Mouse (Mus musculus) megakaryocyte, adult 5-6 weeks (primary cell): ENCODE data around the gene Ralgps2. TPM values are rescaled to one million over a fixed set of nuclear protein-coding genes. Genes with fewer than 3 reads are reported as not detected.

ENCODE experiments used
- ATAC-seq: 2 replicates; pipeline ENCODE4 v1.8.0; 2016; ENCODE audit warnings: mild to moderate bottlenecking, inconsistent platforms; ENCODE audit not compliant: poor library complexity, severe bottlenecking
- total RNA-seq, 2 experiments: library from RNA; stranded (forward) in 1 of 2; stranded (reverse) in 1 of 2; fragments of 153-499, 151-499 nt in 1 of 2; fragments of 221-1000, 200-1000 nt in 1 of 2; gene quantifications; 2 replicates each; pipeline versions ENCODE4 v1.2.3 to v1.2.4; 2015 to 2017

Ralgps2 gene
- total RNA-seq, 2 experiments from 2014 or later = 6.0 to 8.9 TPM

DNA sequence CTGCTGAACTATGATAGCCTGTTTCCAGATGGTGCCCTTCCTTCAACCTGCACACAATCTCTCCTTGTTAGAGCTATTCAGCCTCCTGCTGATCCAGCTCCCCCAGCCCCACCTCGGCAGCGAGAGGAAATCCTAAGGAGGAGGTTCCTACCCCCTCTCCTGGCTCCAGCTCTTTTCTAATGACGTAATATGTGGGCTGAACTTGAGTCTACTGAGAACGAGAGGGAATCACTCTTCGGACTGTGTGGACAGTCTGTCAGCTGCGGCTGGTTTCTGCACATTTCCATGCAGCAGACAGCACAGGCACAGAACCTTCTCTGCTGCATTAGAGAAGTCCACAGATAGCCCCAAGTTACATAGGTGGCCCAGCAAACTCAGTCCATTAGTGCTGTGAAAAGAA lies 100.7 kb downstream of the Ralgps2 start:
- ATAC-seq = no peak

DNA sequence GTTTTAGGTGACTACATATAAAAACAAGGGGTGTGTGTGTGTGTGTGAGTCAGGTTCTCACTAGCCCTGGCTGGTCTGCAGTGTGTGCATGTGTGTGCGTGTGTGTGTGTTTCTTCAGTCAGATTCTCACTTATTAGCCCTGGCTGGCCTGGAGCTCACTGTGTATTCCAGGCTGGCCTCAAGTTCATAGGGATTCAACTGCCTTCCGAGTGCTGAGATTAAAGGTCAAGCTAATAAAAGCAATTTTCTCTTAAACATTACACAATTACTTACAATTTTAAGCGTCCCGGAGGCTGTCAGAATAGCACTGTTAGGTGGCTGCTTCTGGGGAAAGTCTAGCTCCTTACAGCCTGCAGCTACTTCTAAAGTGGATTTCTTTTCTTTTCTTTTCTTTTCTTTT lies 101.2 kb downstream of the Ralgps2 start, which contains the start of gene Angptl1:
Gene Angptl1, plus strand, starts transcription at position 386 of the 400 bp plus-strand sequence.
- no peak for ATAC-seq

DNA sequence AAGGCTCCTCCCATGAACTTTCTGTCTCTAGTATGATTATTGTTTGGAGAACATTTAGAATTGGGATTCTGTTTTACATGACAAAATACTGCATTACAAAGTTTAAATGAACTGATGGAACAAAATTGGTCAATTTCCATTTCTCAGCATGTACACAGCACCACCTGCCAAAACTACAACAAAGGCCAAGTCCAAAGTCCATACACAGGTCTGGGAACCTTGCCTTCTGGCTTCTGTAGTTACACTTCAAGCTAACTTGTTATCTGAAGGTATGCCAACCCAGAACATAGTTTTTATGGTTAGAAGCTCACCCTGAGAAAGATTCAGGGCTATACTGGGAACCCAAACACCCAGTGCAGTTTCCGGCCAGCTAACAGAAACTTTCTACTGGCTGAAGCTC lies 120.2 kb downstream of the Ralgps2 start:
- no peak for ATAC-seq

DNA sequence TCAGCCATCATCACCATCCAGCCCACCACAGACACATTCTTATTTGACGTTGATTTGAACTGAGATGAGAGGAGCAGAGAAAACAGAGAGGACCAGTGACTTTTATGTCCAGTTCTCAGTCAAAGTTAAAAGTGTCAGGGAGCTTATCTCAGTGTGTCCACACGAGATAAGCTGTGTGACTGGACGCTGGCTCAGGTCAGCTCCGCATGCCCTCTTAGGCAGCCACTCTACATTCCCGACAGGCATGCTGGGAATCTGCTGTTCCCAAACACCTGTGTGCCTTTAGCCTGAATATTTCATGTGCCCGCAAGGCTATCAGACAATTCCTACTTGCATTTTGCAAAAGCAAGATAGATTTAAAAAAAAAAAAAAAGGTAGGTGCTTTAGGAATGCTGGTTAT lies 125.9 kb downstream of the Ralgps2 start:
- ATAC-seq = no peak

DNA sequence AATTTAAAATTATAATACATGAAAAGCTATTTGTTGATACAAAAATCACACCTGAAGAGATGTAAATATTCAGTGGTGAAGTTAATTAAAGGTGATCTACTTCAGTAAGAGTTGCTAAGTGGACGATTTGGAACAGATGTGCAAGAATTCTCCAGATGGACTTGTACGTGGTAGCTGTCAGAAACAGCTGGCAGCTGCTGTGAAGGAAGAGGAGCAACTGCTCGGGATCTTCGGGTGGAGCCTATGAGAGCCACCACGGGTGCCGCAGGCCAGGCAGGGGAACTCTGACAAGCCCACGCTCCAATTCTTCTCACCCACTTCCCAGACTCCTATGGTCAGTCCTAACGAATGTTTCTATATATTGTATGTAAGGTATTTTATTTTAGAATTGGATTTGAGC lies 126.7 kb downstream of the Ralgps2 start:
- ATAC-seq = no peak

DNA sequence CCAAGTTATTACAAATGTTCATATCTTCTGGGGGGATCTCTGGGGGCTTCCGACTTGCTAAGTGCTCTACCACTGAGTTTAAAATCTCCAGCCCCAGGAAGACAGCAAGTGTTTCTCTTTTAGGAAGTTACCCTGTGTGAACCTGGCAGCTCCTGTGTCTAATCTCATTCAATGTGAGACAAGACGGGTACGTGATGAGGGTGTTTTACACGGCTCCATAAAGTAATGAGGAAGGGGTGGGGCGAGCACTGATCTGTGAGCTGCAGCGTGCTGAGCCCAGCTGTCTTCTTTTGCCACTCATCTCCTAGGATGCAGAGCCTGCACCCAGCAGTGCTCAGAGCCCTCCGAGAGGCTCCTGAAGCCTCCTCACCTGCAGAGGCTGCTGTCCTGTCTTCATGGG lies 127.5 kb downstream of the Ralgps2 start:
- ATAC-seq = no peak

DNA sequence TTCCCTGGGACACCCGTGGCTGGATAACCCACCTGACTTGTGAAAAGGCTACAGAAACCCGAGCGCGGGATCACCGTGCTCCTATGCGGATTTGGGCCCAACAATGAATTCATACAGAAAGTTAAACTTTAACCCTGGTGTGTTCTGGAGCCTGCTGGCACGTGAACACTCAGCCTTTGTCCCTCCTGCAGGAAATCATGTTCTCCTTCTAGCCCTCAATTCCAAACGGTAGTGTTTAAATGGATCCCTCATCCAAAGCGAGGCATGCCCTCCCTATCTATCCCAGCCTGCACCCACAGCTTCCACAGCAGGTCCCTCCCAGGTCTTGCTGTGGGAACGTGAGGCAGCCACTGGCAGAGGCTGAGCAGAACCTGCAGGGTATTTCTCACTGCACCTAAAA lies 131.1 kb downstream of the Ralgps2 start:
- no peak for ATAC-seq

DNA sequence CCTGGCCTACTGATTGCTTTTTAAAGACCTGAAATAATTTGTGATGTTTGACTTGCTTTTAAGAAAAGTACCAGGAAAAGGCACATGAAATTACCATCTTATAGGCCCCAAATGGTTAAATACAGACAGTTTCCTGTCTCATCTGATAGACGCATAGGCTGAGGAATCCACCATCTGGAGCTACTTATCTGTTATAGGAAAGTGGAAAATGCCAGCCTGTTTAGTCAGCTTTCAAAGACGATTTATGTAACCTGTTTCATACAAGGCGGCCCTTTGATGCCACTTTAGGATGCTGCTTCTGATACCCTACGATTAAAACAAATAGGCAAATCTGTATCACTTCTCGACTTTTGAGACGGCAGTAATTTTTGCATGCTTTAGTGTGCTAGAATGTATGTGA lies 138.2 kb downstream of the Ralgps2 start:
- ATAC-seq = no peak

DNA sequence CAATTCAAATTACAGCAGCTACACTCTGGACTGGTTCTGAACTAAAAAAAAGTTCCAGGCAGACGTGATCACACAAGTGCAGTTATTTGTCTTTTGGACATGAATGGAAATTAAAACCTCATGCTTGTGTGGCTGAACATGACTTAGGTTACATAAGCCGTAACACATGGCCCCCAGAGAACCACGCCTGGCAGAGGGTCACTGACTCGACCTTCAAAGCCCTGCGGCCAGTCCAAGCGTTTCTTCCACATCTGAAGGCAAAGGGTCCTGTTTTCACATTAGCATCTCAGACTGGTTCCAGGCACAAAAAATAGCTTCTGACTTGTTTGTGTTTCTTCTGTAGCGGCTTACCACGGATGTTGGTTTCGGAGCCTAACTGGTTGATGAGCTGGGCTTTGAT lies 143.2 kb downstream of the Ralgps2 start:
- ATAC-seq = no peak

DNA sequence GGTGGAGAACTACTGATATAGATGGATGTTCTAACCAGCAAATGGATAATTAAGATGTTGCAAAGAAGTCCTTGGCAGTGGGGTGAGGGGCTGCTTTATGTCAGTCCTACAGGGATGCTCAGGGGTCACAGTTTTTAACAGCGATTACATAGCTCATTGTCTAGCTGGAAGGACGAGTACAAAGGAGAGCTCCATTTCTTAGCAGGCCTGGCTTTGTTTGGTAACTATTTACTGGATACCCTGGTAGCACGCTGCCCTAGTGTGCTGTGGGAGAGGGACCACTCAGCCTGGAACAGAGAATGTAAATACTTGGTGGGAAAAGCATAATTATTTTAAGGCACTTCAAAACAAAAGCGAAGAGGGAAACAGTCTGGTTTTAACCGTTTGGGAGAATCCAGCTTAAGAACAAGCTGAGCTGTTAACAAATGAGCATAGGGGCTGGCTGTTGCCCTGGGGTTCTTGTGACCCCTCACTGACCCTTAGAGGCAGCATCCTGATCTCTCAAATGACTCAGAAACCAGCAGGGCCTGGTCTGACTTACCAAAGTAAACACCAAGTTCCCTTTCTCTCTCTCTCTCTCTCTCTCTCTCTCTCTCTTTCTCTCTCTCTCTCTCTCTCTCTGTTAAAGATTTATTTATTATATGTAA lies 149.5 kb downstream of the Ralgps2 start:
- no peak for ATAC-seq

DNA sequence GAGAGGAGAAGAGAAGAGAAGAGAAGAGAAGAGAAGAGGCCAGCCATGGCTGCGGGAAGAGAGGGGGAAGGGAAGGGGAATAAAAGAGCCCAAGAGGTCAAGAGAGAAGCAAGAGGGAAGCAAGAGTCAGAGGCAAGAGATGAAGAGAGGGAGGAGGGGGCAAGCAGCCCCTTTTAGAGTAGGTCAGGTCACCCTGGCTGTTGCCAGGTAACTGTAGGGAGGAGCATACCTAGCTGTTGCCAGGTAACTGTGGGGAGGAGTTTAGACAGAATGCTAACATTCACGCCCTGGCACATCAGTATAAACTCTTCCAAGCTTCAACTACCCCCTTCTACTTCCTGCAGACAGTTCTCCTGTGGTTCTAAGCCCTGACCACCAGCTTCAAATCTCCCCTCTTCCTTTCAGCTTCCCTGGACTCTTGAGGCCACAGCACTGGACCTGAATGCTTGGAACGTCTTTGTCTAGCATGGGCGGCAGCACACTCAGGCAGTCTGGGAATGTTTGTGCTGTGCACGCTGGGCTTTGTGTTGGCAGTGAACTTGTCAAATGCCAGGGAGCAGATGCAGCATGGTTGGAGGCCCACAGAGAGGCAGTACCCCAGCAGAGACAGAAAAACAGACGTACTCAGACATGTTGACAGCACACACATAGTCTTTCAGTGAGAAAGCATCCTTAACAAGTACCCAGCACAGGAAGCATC lies 152.1 kb downstream of the Ralgps2 start:
- no peak for ATAC-seq

DNA sequence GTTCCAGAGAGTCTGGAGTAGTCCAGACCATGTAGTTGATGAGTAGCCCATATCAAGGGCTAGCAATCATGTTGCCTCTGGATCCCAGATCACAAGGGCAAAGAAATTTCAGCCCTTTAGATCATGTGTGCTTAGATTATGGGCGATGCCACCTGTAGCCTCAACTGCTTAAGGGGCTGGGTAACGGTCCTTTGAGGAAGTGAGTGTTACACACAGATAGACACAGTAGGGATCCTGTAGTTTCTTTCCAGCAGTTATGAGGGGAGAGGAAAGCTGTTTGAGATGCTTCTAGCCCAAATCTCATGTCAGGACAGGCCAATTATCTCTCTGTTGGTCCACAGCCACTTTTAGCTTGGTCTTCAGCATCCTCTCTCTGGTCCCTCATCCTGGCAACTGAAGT lies 153.4 kb downstream of the Ralgps2 start:
- no peak for ATAC-seq

DNA sequence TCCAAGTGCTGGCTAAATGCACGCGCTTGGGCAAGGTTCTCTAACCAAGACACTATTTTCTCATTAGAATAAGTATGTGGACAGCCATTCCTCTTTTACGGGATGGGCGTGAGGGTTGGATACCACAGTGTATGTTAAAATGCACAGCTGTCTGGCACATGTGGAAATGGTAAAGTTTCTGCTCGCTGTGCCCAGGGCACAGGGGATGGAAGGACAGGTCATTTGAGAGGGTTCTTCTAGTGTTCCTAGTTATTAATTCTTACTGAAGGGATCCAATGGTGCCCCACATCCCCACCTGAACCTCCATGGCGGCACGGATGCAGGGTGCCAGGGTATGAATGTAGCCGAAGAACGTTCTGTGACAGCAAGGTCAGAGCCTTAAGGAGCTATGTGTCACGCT lies 154.5 kb downstream of the Ralgps2 start:
- ATAC-seq = no peak

DNA sequence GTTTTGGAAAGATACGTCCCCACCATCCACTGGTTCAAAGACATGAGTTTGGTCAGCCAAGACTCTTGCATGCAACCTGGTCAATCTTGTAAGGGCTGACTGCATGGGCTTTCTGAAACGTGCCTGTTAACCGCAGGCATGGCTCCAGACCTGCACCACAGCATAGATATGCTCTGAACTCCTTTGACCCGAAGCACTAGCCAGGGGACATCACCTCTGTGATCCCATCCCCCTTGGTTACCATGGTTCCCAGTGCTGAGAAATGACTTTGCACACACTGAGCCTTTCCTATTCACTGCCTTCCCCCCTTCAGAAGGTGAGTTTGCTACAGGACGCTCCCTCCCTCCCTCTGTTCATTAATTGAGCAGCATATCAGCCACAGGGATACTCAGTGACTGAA lies 155.3 kb downstream of the Ralgps2 start:
- no peak for ATAC-seq

DNA sequence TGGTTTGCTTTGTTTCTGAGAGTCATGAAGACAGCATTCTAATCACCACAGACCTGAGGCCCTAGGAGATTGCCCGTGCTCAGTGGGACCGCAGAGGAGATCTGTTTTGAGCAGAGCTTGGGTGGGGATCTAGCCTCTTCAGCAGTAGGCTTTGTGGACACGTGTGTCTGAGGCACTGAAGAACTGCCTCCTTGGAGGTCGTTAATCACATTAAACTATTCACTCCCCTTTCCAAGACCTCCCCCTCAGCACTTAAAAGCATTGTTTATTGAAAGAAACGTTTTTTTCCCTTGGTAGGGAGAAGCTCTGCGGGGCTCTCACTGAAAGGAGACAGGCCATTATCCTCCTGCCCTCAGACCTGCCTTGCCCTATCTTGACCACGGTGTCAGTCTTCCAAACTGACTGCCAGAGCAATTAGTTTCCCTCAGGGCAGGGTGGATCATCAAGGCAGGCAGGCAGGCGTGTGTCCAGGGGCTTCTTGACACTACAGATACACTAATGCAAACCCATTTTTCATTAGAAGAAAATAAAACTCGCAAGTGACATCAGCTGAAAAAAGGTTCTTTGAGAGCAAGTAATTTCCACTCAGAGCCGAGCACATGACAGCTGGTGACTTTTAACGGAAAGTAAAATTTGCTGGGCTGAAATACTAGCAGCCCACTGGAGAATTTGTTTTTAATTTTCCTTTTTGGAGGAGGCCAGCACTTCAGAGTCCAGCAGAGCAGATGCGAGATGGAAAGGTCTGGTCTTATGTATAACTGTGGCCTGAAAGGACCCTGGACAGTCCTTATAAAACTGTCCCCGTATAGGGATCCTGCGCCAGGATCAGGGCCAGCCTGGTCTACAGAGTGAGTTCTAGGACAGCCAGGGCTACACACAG lies 157.2 kb downstream of the Ralgps2 start:
- ATAC-seq = no peak

DNA sequence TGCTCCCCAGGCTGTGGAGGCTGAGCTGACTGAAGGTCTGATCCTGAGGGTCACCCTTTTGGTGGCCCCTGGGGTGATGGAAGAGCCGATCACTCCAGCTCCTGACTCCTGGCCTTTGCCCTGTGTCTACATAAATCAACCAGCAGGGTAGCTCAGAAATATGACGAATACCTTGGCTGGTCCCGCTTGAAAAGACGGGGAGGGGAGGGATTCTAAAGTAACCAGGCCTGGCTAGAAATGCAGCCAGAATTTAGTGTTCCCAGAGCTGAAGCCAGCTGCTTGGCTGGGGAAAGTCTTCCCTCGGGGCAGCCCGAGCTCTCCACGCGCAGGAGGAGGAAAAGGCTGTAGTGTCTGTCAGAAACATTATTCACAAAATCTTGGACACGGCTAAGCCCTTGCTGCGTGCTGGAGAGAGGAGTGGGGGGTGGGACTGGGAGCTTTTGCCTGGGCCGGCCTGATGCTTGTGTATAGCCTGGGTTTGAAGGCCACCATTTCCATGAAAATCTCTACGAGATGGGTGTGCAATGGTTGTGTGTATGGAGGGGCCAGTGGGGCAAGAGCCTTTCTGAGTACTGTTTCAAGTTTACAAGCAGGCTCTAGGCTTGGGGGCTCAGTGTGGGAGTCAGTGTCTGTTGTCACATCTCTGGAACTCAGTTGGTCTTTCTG lies 158.2 kb downstream of the Ralgps2 start:
- no peak for ATAC-seq

DNA sequence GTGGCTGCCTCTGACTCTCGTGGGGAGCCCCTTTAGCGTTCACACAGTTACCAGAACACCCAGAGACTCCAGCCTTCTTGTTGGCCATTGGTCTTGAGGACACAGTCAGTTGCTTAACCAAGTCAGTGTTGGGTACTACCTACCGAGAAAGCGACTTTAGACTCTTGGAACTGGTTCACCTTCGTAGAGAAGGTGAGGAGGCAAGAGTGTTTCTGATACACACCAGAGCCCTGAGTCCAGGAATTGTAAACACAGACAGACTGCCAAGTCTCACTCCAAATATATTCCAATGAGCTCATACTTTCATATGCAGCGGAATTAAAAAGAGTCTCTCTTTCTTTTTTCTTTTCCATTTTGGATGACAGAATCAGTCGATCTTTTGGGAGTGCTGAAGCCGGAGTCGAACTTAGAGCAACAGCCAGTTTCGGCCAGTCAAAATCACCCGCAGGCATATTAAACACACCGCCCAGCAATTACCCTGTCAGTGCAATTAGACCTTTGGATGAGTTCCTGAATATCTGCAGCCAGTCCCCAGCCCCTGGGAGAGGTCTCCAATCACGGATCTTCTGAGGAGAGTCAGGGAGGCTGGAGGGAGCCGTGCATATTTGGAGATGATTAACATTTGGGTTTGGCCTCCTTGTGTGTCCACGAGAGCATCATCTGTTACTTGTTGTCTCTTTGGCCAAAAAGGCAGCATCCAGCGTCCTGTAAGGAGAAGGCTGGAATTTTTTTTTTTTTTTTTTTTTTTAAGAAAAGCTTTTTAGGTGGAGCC lies 159.0 kb downstream of the Ralgps2 start:
- ATAC-seq = no peak

DNA sequence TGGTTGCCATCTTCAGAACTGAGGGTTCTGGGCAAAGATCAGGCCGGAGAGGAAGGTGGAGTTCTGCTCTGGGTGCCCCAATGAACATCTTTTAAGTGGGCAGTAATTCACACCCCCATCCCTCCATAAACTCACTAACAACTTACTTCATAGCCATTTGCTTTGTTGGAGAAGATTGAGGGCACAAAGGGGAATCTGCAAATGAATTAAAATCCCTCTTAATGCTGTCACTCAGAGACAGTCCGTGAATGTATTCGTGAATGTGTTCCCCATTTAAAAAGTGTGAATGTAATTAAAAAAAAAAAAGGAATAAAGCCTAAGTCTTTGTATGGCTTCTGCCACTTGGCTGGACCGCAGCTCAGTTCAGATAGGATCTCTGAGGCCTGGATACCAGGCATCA lies 159.8 kb downstream of the Ralgps2 start:
- ATAC-seq = no peak

DNA sequence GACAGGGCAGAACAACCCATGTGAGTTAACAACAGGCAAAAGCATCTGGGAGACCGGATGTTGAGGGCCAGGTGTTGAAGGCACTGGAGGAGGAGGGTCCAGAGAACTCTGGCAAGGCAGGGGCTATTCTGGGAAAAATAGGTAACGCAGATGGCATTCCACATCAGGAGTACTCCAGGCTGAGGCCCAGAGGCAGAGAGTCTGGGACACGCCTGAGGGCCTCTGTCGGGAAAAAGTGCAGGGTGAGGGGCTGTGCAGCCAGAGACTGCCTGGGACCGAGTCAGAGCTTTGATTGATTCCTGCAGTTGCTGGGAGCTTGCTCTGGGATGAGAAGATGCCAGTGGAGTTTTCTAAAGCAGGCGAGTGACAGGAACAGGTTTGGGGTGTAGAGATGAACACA lies 160.4 kb downstream of the Ralgps2 start:
- no peak for ATAC-seq

DNA sequence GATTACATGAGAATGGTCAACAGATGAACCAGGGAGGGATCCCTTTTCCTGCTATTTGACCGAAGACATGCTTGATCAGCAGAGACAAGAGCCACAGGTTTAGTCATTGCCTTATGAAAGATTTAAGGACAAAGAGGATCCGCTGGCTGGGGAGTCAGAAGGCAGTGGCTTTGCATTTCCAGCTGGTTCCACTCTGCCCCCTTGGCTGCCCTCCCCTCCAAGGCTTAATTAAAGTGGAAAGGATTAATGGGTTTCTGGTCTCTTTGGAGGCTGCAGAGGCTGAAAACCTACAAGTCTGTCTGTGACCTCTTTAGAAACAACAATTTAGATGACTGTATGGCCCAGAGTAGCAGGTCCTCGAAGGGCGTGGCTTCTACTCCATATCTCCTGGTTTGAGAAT lies 161.5 kb downstream of the Ralgps2 start:
- no peak for ATAC-seq
